Mouse (Mus musculus) cortical plate, adult 2 months (tissue): ENCODE results near the gene Nedd9.

ENCODE experiments used
- CTCF ChIP-seq: fragments of 200-500 bp; IDR thresholded peaks from 2 replicates; pipeline ENCODE4 v1.5.1; 2011; ENCODE audit warnings: mild to moderate bottlenecking, control low read depth, low read length; ENCODE audit not compliant: insufficient read depth; ENCODE audit errors: extremely low read depth
- POLR2A ChIP-seq: fragments of 200-500 bp; IDR thresholded peaks from 2 replicates; pipeline ENCODE4 v1.6.1; 2011; ENCODE audit warnings: mild to moderate bottlenecking, low read length, control low read depth; ENCODE audit not compliant: insufficient read depth; ENCODE audit errors: extremely low read depth

GRCm38 (mm10) chr13:41321433-41321832 is 165.7 kb downstream of the Nedd9 start:
- TF ChIP-seq CTCF (no peak), POLR2A (no peak)
